Mouse (Mus musculus) lung, embryonic 14.5 days (tissue): ENCODE results near the gene Sufu. TPM values are rescaled to one million over a fixed set of nuclear protein-coding genes. Genes with fewer than 3 reads are reported as not detected.
A peak's percentile ranks its signal among the peaks of the same experiment; 100 is the strongest.

Source experiments
- ATAC-seq: fragments of 200-750 bp; cut with Nextera tagmentation; 2 replicates; pipeline ENCODE4 v1.8.0; 2017; ENCODE audit warnings: mild to moderate bottlenecking, moderate TSS enrichment, moderate library complexity; ENCODE audit not compliant: insufficient read depth
- DNase-seq: peaks from one replicate; pipeline ENCODE4 v3.0.0-alpha.2; 2015
- H3K27ac ChIP-seq: fragments of 300-500 bp; sonication (generic); 2 replicates; pipeline ENCODE4 v1.5.1; 2014; ENCODE audit warnings: low read depth, mild to moderate bottlenecking, moderate library complexity
- H3K27me3 ChIP-seq: fragments of 300-500 bp; sonication (generic); 2 replicates; pipeline ENCODE4 v1.6.1; 2014; ENCODE audit warnings: low read length, control low read depth; ENCODE audit not compliant: insufficient read depth
- H3K36me3 ChIP-seq: fragments of 300-500 bp; sonication (generic); 2 replicates; pipeline ENCODE4 v1.6.1; 2014; ENCODE audit warnings: control low read depth; ENCODE audit not compliant: insufficient read depth
- H3K4me1 ChIP-seq: fragments of 300-500 bp; sonication (generic); 2 replicates; pipeline ENCODE4 v1.6.1; 2014; ENCODE audit warnings: antibody characterized with exemption, control low read depth; ENCODE audit not compliant: insufficient read depth
- H3K4me2 ChIP-seq: fragments of 300-500 bp; sonication (generic); 2 replicates; pipeline ENCODE4 v1.6.1; 2014; ENCODE audit warnings: mild to moderate bottlenecking
- H3K4me3 ChIP-seq: fragments of 300-500 bp; sonication (generic); 2 replicates; pipeline ENCODE4 v1.5.1; 2014; ENCODE audit warnings: low read depth, low read length
- H3K9ac ChIP-seq: fragments of 300-500 bp; sonication (generic); 2 replicates; pipeline ENCODE4 v1.6.1; 2014
- H3K9me3 ChIP-seq: fragments of 300-500 bp; sonication (generic); 2 replicates; pipeline ENCODE4 v1.6.1; 2016; ENCODE audit warnings: low read depth, low read length, control low read depth
- CTCF ChIP-seq: IDR thresholded peaks from 2 replicates; pipeline ENCODE4 v1.5.1; 2016; ENCODE audit warnings: antibody characterized with exemption, low read depth
- WGBS: fragments of 180-500 bp; shearing (Covaris S2); extraction: QIAGEN DNeasy Blood & Tissue Kit; methylation state at CpG from one replicate; pipeline ENCODE4 v1.1.7; 2014; 5-methylcytosine and 5-hydroxymethylcytosine counted together
- polyA plus RNA-seq: library from polyadenylated mRNA; unstranded; fragments of >200 nt; fragmentation: Nextera tagmentation; extraction: Ambion mirVana; gene quantifications from 2 replicates; pipeline ENCODE4 v1.2.1, GENCODE M21; 2014

The Sufu gene
- polyA plus RNA-seq, 1 experiment from 2014 or later = 47.5 TPM

GRCm38 (mm10) chr19:46502069-46502455 is 105.4 kb downstream of the Sufu start:
- peak overlapping the region; percentile 94 for H3K4me2 ChIP-seq
- no peaks in the 10 kb centered on the region for H3K9me3 ChIP-seq
- H3K27me3 ChIP-seq = no peaks in the 10 kb centered on the region
- DNase-seq (peak; percentile 80), ATAC-seq (no peak)
- peak overlapping the region; percentile 100 for H3K27ac ChIP-seq
- peak overlapping the region; percentile 93 for H3K9ac ChIP-seq
- H3K36me3 ChIP-seq = peaks cover 31% of the 10 kb centered on the region
- peak overlapping the region; percentile 96 for H3K4me3 ChIP-seq
- no peak for TF ChIP-seq CTCF
- under 1% methylated on average over 44 of the region's 46 CpGs for WGBS
- H3K4me1 ChIP-seq = peaks cover 15% of the 10 kb centered on the region

- Histone ChIP-seq H3K9me3 (no peaks in the 10 kb centered on the region), H3K9ac (peak overlapping the region; percentile 93), H3K27me3 (no peaks in the 10 kb centered on the region), H3K4me2 (peak overlapping the region; percentile 94), H3K4me1 (peaks cover 15% of the 10 kb centered on the region), H3K27ac (peak overlapping the region; percentile 100), H3K4me3 (peak overlapping the region; percentile 96), H3K36me3 (peaks cover 37% of the 10 kb centered on the region)
- DNase-seq = peak; percentile 84
- peak; percentile 69 for TF ChIP-seq CTCF
- ATAC-seq = peak; percentile 6; the same call in 1 of the 2 replicates
- WGBS = under 1% methylated on average over 53 of the region's 53 CpGs
Measured at GRCm38 (mm10) chr19:46502471-46503166, 105.9 kb downstream of the Sufu start.

- Histone ChIP-seq H3K9me3 (no peaks in the 10 kb centered on the region), H3K4me2 (peak overlapping the region; percentile 94), H3K27ac (peak overlapping the region; percentile 100), H3K27me3 (no peaks in the 10 kb centered on the region), H3K4me3 (peak overlapping the region; percentile 96), H3K4me1 (peaks cover 22% of the 10 kb centered on the region), H3K36me3 (peaks cover 46% of the 10 kb centered on the region), H3K9ac (peak overlapping the region; percentile 93)
- no peak for TF ChIP-seq CTCF
- ATAC-seq = peak; percentile 40
- DNase-seq = peak; percentile 91
- WGBS = under 1% methylated on average over 21 of the region's 21 CpGs
Measured at GRCm38 (mm10) chr19:46503351-46504084, 106.8 kb downstream of the Sufu start.

DNA sequence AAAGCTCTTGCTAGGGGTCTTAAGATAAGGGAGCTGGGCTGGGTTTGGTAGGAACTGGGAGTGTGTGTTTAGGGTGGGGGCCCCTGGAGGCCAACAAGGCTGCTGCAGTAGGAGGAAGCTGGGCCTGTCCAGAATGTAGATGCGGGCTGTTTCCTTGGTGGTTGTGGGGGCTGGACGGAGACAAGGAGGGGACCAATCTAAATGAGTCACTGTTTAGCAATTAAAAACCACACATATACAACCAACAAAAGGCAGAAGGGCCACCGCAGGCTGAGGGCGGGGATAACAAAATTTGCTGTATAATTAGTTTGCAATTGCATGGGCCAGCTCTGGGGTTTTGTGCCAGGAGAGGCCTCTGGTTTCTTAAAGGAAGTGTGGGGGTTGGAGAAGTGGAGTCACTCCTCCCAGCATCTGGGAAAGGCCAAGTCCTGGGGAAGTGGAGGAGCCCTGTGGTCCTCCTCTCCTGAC is 107.4 kb downstream of the Sufu start:
- ATAC-seq (peak; percentile 19), DNase-seq (peak; percentile 72)
- H3K27ac ChIP-seq = peak overlapping the region; percentile 100
- peak; percentile 45 for TF ChIP-seq CTCF
- H3K9me3 ChIP-seq = no peaks in the 10 kb centered on the region
- peak overlapping the region; percentile 94 for H3K4me2 ChIP-seq
- peaks cover 52% of the 10 kb centered on the region for H3K36me3 ChIP-seq
- H3K27me3 ChIP-seq = no peaks in the 10 kb centered on the region
- peaks cover 25% of the 10 kb centered on the region for H3K4me1 ChIP-seq
- 2% methylated on average over 4 of the region's 4 CpGs for WGBS
- peak overlapping the region; percentile 93 for H3K9ac ChIP-seq
- H3K4me3 ChIP-seq = peak overlapping the region; percentile 96

DNA sequence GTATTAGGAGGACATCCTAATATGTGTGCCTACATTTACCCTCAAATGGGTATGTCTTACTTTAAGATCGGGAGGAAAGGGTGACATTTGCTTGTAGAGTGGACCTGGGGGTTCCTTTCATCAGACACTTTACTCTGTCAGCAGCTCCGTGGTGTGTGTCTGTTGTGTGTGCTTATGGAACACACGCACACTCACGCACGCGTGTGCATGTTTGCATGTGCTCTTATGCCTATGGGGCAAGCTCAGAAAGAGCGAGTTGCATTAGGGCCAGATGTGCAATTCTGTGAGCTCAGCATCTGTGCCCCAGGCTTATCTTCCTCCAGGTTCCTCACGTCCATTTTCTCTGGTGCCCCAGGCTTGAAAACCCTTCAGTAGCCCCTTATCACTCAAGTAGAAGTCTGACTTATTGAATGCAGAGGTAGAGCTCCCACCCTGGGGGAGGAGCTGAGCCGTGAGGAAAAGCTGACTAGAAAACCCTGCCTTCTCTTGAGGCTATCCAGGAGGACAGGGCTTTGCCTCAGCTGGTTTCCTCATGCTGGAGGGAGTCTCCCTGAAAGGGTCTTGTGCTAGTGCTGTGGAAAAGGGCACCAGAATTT is 108.2 kb downstream of the Sufu start:
- ATAC-seq = no peak
- peak; percentile 55 for DNase-seq
- peaks cover 28% of the 10 kb centered on the region for H3K4me1 ChIP-seq
- H3K36me3 ChIP-seq = peaks cover 59% of the 10 kb centered on the region
- no peaks in the 10 kb centered on the region for H3K9me3 ChIP-seq
- peak overlapping the region; percentile 100 for H3K27ac ChIP-seq
- H3K4me2 ChIP-seq = peak overlapping the region; percentile 94
- H3K9ac ChIP-seq = peak overlapping the region; percentile 93
- H3K4me3 ChIP-seq = peak overlapping the region; percentile 96
- no peak for TF ChIP-seq CTCF
- no peaks in the 10 kb centered on the region for H3K27me3 ChIP-seq
- WGBS = 39% methylated on average over 9 of the region's 9 CpGs

DNA sequence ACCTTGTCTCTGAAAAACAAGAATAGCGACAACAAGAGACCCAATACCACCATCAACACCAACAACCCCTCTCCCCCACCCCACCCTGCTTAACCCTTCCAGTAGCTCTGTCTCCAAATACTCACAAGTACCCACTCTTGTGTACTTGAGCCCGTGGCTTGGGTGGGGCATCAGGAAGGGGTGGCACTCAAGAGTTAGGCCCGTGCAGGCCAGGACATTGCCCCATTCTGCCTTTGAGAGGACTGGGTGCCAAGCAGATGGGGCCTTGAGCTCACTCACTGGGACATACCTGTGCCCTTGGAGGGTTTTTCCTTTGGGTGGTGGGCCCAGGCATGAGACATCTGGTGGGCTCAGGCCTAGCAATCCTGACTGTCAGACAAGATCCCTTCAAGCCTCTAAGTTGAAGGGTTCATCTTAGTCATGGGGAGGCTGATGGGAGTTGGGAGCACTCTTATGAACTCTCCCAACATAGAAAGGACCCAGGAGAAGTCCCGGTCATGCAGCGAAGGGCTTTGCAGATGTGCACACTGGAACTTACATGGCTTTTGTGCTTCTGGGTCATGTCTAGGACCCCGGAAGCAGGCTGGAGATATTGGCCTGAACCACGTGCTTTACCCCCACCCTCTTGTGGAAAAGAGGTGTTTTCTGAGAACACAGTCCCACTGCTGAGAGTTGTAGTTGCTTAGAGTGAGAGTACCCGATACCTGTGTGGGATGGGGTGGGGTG is 109.1 kb downstream of the Sufu start:
- no peaks in the 10 kb centered on the region for H3K9me3 ChIP-seq
- H3K4me2 ChIP-seq = peak overlapping the region; percentile 94
- peak overlapping the region; percentile 96 for H3K4me3 ChIP-seq
- 65% methylated on average over 8 of the region's 8 CpGs for WGBS
- DNase-seq (no peak), ATAC-seq (no peak)
- H3K27ac ChIP-seq = peak overlapping the region; percentile 100
- 0 out of 2 replicates have a peak overlapping the region, but pooled peaks have one; percentile 14 for H3K9ac ChIP-seq
- peaks cover 34% of the 10 kb centered on the region for H3K4me1 ChIP-seq
- no peaks in the 10 kb centered on the region for H3K27me3 ChIP-seq
- no peak for TF ChIP-seq CTCF
- peaks cover 66% of the 10 kb centered on the region for H3K36me3 ChIP-seq
